Mouse (Mus musculus) heart, adult 2 months (tissue): ENCODE measurements at regions not wholly inside any gene's neighbourhood (a gene's known extent, or its start where the extent isn't known, plus 50 kb on each side); places are given as distances from the start of the nearest gene placed in this dataset.
A peak's percentile ranks its signal among the peaks of the same experiment; 100 is the strongest.

Experiments
- DNase-seq, 2 experiments: peaks; one replicate each; pipeline ENCODE4 v3.0.0; 2021
- H3K27ac ChIP-seq: fragments of 200-600 bp; 2 replicates; pipeline ENCODE4 v1.8.1; 2022
- H3K27me3 ChIP-seq: fragments of 200-500 bp; 2 replicates; pipeline ENCODE4 v1.6.1; 2012; ENCODE audit warnings: mild to moderate bottlenecking, low read length, inconsistent platforms, mixed read lengths; ENCODE audit not compliant: control insufficient read depth, insufficient read depth
- H3K36me3 ChIP-seq: fragments of 200-500 bp; 2 replicates; pipeline ENCODE4 v1.6.1; 2012; ENCODE audit warnings: low read length, inconsistent platforms; ENCODE audit not compliant: control insufficient read depth, insufficient read depth
- H3K4me1 ChIP-seq: fragments of 200-500 bp; 2 replicates; pipeline ENCODE4 v1.6.1; 2011; ENCODE audit warnings: low read length; ENCODE audit not compliant: control insufficient read depth, insufficient read depth
- H3K4me3 ChIP-seq: fragments of 200-600 bp; 2 replicates; pipeline ENCODE4 v1.8.1; 2022
- H3K79me2 ChIP-seq: fragments of 200-500 bp; replicated peaks from 2 replicates; pipeline ENCODE4 v1.6.1; 2012; ENCODE audit warnings: mild to moderate bottlenecking, inconsistent platforms, low read length, moderate library complexity, mixed read lengths; ENCODE audit not compliant: control insufficient read depth, insufficient read depth
- H3K9ac ChIP-seq: fragments of 200-500 bp; 2 replicates; pipeline ENCODE4 v1.6.1; 2012; ENCODE audit warnings: low read depth, mild to moderate bottlenecking, control low read depth, inconsistent platforms, low read length, mixed read lengths
- CTCF ChIP-seq: fragments of 200-600 bp; IDR thresholded peaks from 2 replicates; pipeline ENCODE4 v1.8.1; 2022; ENCODE audit warnings: antibody characterized with exemption, mild to moderate bottlenecking, moderate library complexity
- EP300 ChIP-seq: fragments of 200-500 bp; IDR thresholded peaks from 2 replicates; pipeline ENCODE4 v1.6.1; 2011; ENCODE audit warnings: low read depth, low read length, control low read depth; ENCODE audit not compliant: insufficient read depth
- POLR2A ChIP-seq: fragments of 200-500 bp; IDR thresholded peaks from 2 replicates; pipeline ENCODE4 v1.6.1; 2011; ENCODE audit warnings: mild to moderate bottlenecking, low read depth, low read length, control low read depth; ENCODE audit not compliant: insufficient read depth
- WGBS: fragments of 180-500 bp; shearing (Covaris S2); methylation state at CpG from one replicate; pipeline ENCODE4 v1.1.7; 2018; 5-methylcytosine and 5-hydroxymethylcytosine counted together
- intact Hi-C: fragments of 180-260 bp; cut with DNase I; formaldehyde crosslinking; loops from one replicate; pipeline ENCODE4 v1.15.1; 2025

DNA sequence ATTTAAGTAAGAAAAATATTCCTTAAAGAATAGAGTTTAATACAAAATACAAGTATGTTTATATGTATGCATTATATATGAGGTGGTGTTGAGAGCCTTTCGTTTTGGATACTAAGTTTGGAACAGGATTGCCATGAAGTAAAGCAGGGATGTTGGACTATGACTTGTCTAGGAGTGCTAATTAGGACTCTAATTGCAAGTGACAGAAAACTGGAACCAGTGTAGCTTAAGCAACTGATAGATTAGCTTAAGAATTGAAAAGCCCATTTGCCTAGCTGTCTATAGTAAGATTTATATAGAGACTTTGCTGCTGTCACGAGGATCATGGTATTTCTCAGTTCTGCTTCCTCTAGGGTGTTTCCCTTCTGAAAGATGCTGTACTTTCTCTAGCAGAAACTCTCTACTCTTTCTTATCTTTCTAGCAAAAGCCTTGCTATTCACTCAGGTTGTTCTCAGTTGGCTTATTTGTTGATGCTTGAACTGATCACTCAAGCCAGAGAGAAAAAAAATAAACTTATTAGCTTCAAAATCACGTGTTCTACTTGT, 147.9 kb upstream of the 1810046K07Rik start:
- no peak for TF ChIP-seq EP300
- TF ChIP-seq CTCF: no peak
- TF ChIP-seq POLR2A: no peak
- Histone ChIP-seq H3K27ac (no peak overlapping the region), H3K4me1 (no peaks in the 10 kb centered on the region), H3K4me3 (no peak overlapping the region), H3K9ac (no peak overlapping the region), H3K36me3 (no peaks in the 10 kb centered on the region), H3K27me3 (no peaks in the 10 kb centered on the region), H3K79me2 (no peaks in the 10 kb centered on the region)
- no peak for DNase-seq
- 64% methylated on average over 3 of the region's 3 CpGs for WGBS
- intact Hi-C loops: no loop called here

DNA sequence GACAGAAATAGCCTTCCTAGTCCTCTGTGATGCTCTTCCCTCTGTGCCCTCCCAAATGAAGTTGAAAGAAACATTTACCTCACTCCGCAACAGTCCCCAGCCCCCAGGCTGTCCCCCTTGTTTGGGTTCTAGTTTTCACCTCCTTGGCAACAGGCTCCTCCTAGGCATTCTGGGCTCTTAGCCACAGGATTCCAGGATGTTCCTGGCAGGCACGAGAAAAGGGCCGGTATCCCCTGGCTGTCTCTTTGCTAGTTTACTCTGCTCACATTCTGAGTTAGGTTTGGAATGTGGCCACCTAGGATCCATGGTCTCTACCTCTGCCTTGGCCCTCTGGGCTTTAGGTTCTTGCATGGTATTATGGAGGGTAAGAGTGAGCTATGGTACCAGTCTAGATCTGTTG, 159.1 kb upstream of the 1810046K07Rik start:
- H3K79me2 ChIP-seq: no peaks in the 10 kb centered on the region
- no peak overlapping the region for H3K9ac ChIP-seq
- no peak overlapping the region for H3K4me3 ChIP-seq
- no peaks in the 10 kb centered on the region for H3K36me3 ChIP-seq
- peaks cover 2% of the 10 kb centered on the region for H3K4me1 ChIP-seq
- 41% methylated on average over 3 of the region's 3 CpGs for WGBS
- no peak for TF ChIP-seq POLR2A
- TF ChIP-seq EP300: no peak
- no peak for TF ChIP-seq CTCF
- intact Hi-C loops: no loop called here
- DNase-seq: peak in 1 of 2 experiments; percentile 11
- no peak overlapping the region for H3K27ac ChIP-seq
- no peaks in the 10 kb centered on the region for H3K27me3 ChIP-seq

DNA sequence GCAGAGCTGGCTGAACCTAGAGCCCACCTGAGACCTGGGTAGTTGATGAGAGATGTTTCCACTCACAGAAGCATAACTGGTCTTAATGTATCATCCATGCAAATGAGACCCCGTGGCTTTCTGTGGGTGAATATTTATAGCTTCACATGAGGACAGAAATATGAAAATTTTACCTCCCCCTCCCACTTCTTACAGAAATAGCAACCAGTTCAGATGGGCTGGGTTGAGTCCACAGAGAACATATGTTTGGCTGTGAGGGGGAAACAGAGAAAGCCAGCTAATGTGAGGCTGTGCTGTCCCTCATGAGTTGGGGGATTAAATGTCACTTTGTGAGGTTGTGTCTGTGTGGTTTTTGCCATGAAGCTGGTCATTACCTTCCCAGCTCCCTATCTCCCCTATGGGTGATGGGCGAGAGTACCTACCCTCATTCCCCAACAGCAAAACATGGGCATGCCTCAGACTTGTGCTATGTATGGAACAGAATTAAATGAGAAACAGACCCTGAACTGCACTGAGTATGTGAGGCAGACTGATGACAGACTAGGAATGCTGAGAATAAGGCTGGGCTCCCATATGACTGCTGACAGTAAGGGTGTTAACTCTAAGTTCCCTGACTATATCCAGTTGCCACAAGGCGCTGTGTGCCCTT, 178.7 kb upstream of the 1810046K07Rik start:
- Histone ChIP-seq H3K4me3 (no peak overlapping the region), H3K4me1 (no peaks in the 10 kb centered on the region), H3K27ac (no peak overlapping the region), H3K9ac (no peak overlapping the region), H3K79me2 (no peaks in the 10 kb centered on the region), H3K27me3 (no peaks in the 10 kb centered on the region), H3K36me3 (no peaks in the 10 kb centered on the region)
- no peak for DNase-seq
- WGBS: 74% methylated on average over 3 of the region's 3 CpGs
- TF ChIP-seq EP300: no peak
- TF ChIP-seq CTCF: no peak
- no peak for TF ChIP-seq POLR2A
- intact Hi-C loops: no loop called here

DNA sequence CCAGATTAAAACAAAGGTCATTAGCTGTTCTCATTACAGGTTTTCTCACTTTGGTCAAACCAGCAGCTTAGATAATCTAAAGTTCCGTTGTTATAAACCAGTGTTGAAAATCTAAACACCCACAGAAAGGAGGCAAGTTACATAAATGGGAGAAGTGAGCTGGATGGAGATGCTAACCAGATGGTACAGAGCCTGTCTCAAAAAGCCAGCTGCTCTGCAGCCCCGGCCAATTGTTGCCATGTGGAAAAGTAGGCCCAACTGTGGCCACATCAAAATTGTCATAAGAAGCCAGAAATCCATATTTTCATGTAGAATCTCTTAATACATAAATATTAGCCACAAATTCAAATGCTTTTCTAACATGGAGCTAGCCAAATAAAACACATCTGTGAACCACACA, 188.9 kb upstream of the 1810046K07Rik start:
- Histone ChIP-seq H3K4me1 (no peaks in the 10 kb centered on the region), H3K27ac (no peak overlapping the region), H3K36me3 (no peaks in the 10 kb centered on the region), H3K4me3 (no peak overlapping the region), H3K27me3 (no peaks in the 10 kb centered on the region), H3K9ac (no peak overlapping the region), H3K79me2 (no peaks in the 10 kb centered on the region)
- peak in 1 of 2 experiments; percentile 4 for DNase-seq
- intact Hi-C loops: no loop called here
- 65% methylated on average over 2 of the region's 2 CpGs for WGBS
- TF ChIP-seq EP300 (no peak), POLR2A (no peak), CTCF (no peak)

DNA sequence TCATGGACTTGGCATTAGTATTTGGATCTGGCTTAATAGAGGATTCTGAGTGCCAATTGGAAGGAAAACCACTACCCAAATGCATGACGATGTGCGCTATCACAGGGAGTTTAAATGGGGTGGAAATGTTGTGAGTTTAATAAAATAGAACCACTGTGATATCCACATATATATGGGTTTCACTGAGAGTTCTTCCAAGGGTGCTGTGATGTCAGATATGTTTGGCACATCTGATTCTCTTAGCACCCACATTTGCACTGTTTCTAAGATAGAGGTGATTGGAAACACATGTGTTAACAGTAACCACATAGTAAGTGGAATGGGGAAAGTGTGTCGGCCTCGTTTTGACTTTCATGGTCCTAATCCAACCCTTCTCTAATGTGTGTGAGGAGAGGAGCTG, 189.7 kb upstream of the 1810046K07Rik start:
- no peaks in the 10 kb centered on the region for H3K4me1 ChIP-seq
- TF ChIP-seq CTCF: no peak
- TF ChIP-seq POLR2A: no peak
- no peak for TF ChIP-seq EP300
- H3K27me3 ChIP-seq: no peaks in the 10 kb centered on the region
- no peak overlapping the region for H3K4me3 ChIP-seq
- 38% methylated on average over 4 of the region's 4 CpGs for WGBS
- DNase-seq: peak in 1 of 2 experiments; percentile 10
- H3K79me2 ChIP-seq: no peaks in the 10 kb centered on the region
- intact Hi-C loops: no loop called here
- no peaks in the 10 kb centered on the region for H3K36me3 ChIP-seq
- no peak overlapping the region for H3K27ac ChIP-seq
- H3K9ac ChIP-seq: no peak overlapping the region

DNA sequence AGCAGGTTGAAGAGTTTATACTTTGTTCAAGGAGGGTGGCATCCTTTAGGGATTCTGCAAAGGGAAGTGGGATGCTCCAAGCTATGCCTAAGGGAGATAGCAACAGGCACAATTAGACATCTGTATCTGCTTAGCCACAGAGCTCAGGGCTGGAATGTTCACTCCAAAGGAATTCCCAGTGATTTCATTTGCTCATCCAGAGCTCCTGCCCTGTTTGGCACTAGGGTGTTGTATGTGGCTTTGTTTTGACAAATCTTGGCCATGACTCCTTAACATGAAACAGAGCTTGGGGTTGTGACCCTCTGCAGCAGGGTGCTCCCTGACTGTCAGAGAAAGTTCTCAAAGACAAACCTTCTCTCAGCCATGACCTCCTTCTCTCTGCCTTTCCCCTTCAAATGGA, 194.8 kb upstream of the 1810046K07Rik start:
- Histone ChIP-seq H3K27ac (no peak overlapping the region), H3K79me2 (no peaks in the 10 kb centered on the region)
- DNase-seq: no peak

More for the DNA sequence above, 194.8 kb upstream of the 1810046K07Rik start:
- TF ChIP-seq EP300 (no peak), POLR2A (no peak), CTCF (no peak)
- H3K9ac ChIP-seq: no peak overlapping the region
- no peak overlapping the region for H3K4me3 ChIP-seq
- intact Hi-C loops: no loop called here
- H3K4me1 ChIP-seq: no peaks in the 10 kb centered on the region
- H3K27me3 ChIP-seq: no peaks in the 10 kb centered on the region
- H3K36me3 ChIP-seq: no peaks in the 10 kb centered on the region
